Mouse (Mus musculus) small intestine, adult 2 months (tissue): Measurements from ENCODE around the gene Ntrk3.

ENCODE experiments used
- CTCF ChIP-seq: fragments of 200-500 bp; IDR thresholded peaks from 2 replicates; pipeline ENCODE4 v1.5.1; 2012; ENCODE audit warnings: low read depth, mild to moderate bottlenecking, control low read depth, inconsistent platforms, low read length, moderate library complexity, mixed read lengths; ENCODE audit not compliant: insufficient replicate concordance, insufficient read length; ENCODE audit errors: extremely low read depth
- POLR2A ChIP-seq: fragments of 200-500 bp; IDR thresholded peaks from 2 replicates; pipeline ENCODE4 v1.6.1; 2012; ENCODE audit warnings: low read depth, mild to moderate bottlenecking, control low read depth, inconsistent platforms, low read length, moderate library complexity

GRCm38 (mm10) chr7:78656181-78656580 lies 81.6 kb downstream of the Ntrk3 start:
- no peak for TF ChIP-seq CTCF
- no peak for TF ChIP-seq POLR2A
